Mouse (Mus musculus): Measurements from ENCODE around the gene Apaf1. TPM values are rescaled to one million over a fixed set of nuclear protein-coding genes. Genes with fewer than 3 reads are reported as not detected.

The Apaf1 gene
- polyA plus RNA-seq, 1 experiment from 2014 or later, result 34.8 TPM

DNA sequence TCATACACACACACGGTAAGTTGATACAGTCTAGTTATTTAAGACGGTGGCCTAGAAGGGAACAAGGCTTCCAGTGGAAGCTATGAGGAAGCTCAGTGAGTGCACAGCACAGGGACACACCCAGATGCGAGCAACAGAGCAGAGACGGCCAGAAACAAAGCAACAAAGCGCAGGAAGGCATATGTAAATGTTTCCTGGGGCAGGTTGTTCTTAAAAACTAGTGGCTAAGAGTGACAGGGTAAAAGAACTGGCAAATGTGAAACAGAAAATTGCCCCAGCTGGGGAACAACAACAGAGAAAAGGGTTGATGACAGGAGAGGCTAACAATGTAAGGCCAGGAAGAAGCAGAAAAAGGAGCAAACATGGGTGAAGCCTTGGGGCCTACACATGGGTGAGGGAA, 54.6 kb downstream of the Apaf1 start:
- Histone ChIP-seq H3K27ac (no peak overlapping the region), H3K4me3 (replicated peaks) (no peak overlapping the region), H3K27me3 (no peaks in the 10 kb centered on the region), H3K4me1 (replicated peaks) (no peaks in the 10 kb centered on the region), H3K9me3 (no peaks in the 10 kb centered on the region), H3K9ac (replicated peaks) (no peak overlapping the region), H3K4me2 (no peak overlapping the region), H3K36me3 (peaks cover 39% of the 10 kb centered on the region)
- WGBS, result 83% methylated on average over 5 of the region's 5 CpGs
- no peak for ATAC-seq (ENCODE audit: insufficient number of reproducible peaks, insufficient read depth, low FRiP score, low TSS enrichment, low read depth)

DNA sequence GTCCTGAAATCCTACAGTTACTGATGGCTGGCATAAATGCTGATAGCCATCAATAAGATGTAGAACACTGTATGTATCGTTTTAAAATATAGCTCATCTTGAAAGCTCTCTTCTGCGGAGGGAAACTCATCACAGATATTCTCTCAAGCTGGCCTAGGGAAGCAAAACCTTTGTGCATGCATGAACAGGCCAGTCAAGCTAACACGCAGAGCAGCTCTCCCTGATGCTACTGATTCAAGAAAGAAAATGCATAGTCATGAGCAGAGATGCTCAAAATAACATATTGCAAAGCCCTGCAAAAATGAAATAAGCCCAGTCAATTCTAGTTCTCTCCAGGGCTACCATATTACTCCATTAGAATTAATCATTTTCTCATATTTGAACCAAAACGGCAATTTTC, 55.1 kb downstream of the Apaf1 start:
- no peaks in the 10 kb centered on the region for H3K4me1 ChIP-seq (replicated peaks)
- H3K27ac ChIP-seq, result no peak overlapping the region
- no peak overlapping the region for H3K4me3 ChIP-seq (replicated peaks)
- H3K9me3 ChIP-seq, result no peaks in the 10 kb centered on the region
- no peaks in the 10 kb centered on the region for H3K27me3 ChIP-seq
- peaks cover 40% of the 10 kb centered on the region for H3K36me3 ChIP-seq
- no peak overlapping the region for H3K4me2 ChIP-seq
- H3K9ac ChIP-seq (replicated peaks), result no peak overlapping the region
- ATAC-seq (ENCODE audit: insufficient number of reproducible peaks, insufficient read depth, low FRiP score, low TSS enrichment, low read depth), result no peak
- WGBS, result 97% methylated on average over 4 of the region's 4 CpGs

DNA sequence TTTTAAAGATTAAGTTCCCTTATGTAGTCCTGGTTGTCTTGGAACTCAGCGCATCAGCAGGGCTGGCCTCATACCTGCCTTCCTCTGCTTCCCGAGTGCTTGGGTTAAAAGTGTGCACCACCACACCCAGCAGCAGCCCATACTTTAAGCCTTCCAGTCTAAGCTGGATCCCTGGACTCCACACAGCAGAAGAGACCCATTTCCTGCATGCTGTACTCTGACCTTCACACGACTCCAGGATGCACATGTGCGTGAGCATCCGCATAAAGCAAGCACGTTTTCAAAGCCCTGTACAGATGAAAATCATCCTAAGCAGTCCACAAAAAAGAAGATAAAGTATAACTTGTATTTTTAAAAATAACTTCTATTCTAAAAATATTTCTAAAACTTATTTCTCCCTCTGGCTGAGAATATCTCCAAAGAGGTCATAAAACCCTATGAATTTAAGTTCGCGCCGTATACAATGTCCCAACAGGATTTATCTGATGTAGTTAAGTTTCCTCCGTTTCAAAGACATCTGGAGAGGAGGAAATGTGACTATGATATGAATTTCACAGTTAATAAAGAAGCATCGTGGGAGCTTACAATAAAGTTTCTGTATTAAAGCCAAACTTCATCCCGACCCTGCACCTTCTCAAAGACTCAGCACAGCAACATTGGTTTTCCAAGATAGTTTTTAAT, 76.6 kb downstream of the Apaf1 start:
- no peak overlapping the region for H3K4me3 ChIP-seq (replicated peaks)
- no peak; the same call in 1 of the 2 replicates for ATAC-seq (ENCODE audit: insufficient number of reproducible peaks, insufficient read depth, low FRiP score, low TSS enrichment, low read depth)
- H3K9ac ChIP-seq (replicated peaks), result no peak overlapping the region
- no peaks in the 10 kb centered on the region for H3K27me3 ChIP-seq
- H3K36me3 ChIP-seq, result peaks cover 50% of the 10 kb centered on the region
- H3K4me2 ChIP-seq, result no peak overlapping the region
- WGBS, result 73% methylated on average over 12 of the region's 12 CpGs
- H3K4me1 ChIP-seq (replicated peaks), result no peaks in the 10 kb centered on the region
- no peak overlapping the region for H3K27ac ChIP-seq
- H3K9me3 ChIP-seq, result no peaks in the 10 kb centered on the region

DNA sequence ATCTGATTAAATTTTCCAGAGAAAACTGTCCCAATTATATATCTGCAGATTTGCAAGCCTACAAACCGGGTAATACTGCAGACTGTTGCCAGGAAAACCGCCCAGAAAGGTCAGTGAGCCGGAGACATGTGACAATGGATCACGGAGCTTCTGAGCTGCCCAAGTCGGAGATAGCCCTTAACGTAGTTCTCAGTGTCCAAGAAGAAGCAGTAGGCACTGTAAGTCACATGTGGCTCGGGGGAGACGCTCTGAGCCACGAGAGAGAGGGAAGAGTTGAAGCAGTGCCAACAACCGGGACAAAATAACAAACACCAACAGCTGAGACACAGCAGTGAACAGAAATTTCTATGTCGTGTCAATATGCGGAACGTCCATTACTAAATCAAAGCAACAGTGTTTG, 81.1 kb downstream of the Apaf1 start:
- 90% methylated on average over 13 of the region's 13 CpGs for WGBS
- H3K27me3 ChIP-seq, result no peaks in the 10 kb centered on the region
- H3K4me1 ChIP-seq (replicated peaks), result no peaks in the 10 kb centered on the region
- no peaks in the 10 kb centered on the region for H3K9me3 ChIP-seq
- ATAC-seq (ENCODE audit: insufficient number of reproducible peaks, insufficient read depth, low FRiP score, low TSS enrichment, low read depth), result no peak
- no peak overlapping the region for H3K4me3 ChIP-seq (replicated peaks)
- no peak overlapping the region for H3K9ac ChIP-seq (replicated peaks)
- H3K36me3 ChIP-seq, result peaks cover 42% of the 10 kb centered on the region
- H3K27ac ChIP-seq, result no peak overlapping the region
- no peak overlapping the region for H3K4me2 ChIP-seq

DNA sequence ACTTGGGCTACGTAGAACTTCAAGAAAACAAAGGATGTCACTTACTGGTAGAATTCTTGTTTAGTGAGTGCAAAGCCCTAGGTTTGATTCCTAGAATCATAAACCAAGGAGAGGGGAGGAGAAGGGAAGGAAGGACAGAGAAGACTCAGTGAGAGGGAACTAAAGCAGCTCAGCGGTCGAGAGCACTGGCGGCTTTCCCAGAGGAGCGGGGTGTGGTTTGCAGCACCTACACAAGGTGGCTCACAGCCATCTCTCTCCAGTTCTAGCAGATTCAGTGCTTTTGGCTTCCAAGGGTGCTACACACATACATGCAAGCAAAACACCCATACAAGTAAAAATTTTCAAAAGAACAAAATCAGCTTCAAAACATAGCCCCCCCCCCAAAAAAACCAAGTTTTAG, 82.7 kb downstream of the Apaf1 start:
- ATAC-seq (ENCODE audit: insufficient number of reproducible peaks, insufficient read depth, low FRiP score, low TSS enrichment, low read depth), result no peak
- Histone ChIP-seq H3K9me3 (no peaks in the 10 kb centered on the region), H3K27ac (no peak overlapping the region), H3K4me3 (replicated peaks) (no peak overlapping the region), H3K27me3 (no peaks in the 10 kb centered on the region), H3K4me2 (no peak overlapping the region), H3K36me3 (peaks cover 53% of the 10 kb centered on the region), H3K4me1 (replicated peaks) (no peaks in the 10 kb centered on the region), H3K9ac (replicated peaks) (no peak overlapping the region)
- WGBS, result 87% methylated on average over 5 of the region's 5 CpGs

DNA sequence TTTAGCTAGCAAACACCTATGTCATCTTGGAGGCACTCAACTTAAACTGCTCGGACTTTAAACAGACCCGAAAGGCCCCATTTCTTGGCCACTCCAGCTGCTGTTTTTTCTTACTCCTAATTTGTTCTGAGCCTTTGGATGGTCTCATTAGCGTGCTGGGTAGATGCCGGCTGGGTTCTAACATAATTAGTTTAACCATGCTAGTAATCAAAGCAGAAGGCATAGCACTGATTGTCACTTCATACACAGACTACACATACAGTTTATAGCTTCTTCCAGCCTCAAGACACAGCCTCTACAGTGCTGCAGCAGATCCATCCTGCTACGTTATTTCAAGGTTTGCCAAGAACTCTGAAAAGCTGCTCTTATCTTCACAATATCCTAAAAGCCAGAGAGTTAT, 88.7 kb downstream of the Apaf1 start:
- Histone ChIP-seq H3K36me3 (peaks cover 59% of the 10 kb centered on the region), H3K4me2 (no peak overlapping the region), H3K9me3 (no peaks in the 10 kb centered on the region), H3K27ac (no peak overlapping the region), H3K4me1 (replicated peaks) (no peaks in the 10 kb centered on the region), H3K4me3 (replicated peaks) (no peak overlapping the region), H3K9ac (replicated peaks) (no peak overlapping the region), H3K27me3 (no peaks in the 10 kb centered on the region)
- no peak for ATAC-seq (ENCODE audit: insufficient number of reproducible peaks, insufficient read depth, low FRiP score, low TSS enrichment, low read depth)
- 72% methylated on average over 5 of the region's 5 CpGs for WGBS

DNA sequence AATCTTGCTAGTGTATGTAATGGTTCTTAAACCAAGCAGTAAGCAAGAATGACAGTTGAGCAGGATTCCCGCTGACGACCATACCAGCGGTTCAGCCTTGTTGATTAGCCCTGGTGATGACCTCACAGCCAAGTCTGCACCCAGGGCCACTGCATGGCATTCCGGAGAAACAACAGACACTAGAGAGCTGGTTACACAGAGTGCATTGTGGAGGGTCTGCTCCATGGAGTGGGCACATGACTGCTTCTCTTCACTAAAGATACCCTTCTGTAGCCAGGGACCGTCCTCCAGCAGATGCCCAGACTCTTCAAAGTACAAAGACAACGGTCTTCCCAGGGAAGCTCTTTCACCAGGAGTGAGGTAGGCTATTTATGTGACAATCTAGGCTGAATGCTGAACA, 90.3 kb downstream of the Apaf1 start:
- no peak overlapping the region for H3K4me3 ChIP-seq (replicated peaks)
- no peak overlapping the region for H3K27ac ChIP-seq
- WGBS, result 93% methylated on average over 6 of the region's 6 CpGs
- peaks cover 51% of the 10 kb centered on the region for H3K36me3 ChIP-seq
- ATAC-seq (ENCODE audit: insufficient number of reproducible peaks, insufficient read depth, low FRiP score, low TSS enrichment, low read depth), result no peak
- no peaks in the 10 kb centered on the region for H3K4me1 ChIP-seq (replicated peaks)
- H3K9me3 ChIP-seq, result no peaks in the 10 kb centered on the region
- no peaks in the 10 kb centered on the region for H3K27me3 ChIP-seq
- no peak overlapping the region for H3K4me2 ChIP-seq
- no peak overlapping the region for H3K9ac ChIP-seq (replicated peaks)

DNA sequence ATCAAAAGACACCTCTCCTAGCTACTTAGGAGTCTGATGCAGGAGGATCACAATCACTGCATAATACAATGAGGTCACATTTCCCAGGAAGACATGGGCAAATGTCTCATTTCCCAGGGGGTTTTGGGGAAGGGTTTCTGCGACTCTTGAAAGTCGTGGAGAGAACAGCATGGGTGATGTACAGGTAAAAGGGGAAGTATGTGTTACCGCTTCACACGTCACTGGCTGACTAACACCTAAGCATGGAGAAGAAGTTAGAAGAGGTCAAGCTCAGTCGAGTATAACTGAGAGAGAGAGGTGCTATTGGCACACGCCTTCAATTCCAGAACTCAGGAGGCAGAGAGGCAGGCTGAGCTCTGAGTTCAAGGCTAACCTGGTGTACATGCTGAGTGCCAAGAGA, 92.2 kb downstream of the Apaf1 start:
- 91% methylated on average over 6 of the region's 6 CpGs for WGBS

DNA sequence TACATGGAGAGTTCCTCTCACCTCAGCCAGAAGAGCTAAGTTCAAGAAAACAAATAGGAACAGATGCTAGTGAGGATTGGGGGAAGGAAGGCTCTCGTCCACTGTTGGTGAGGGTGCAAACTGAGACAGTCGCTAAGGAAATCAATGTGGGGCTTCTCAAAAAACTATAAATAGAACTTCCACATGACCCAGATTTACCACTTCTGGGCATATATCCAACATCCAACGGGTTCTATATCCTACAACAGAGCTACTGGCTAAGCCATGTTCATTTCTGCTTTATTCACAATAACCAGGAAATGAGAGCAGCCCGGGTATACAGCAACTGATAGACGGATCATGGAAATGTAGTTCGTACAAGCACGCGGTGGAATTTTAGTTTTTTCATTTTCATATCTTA, 99.5 kb downstream of the Apaf1 start:
- Histone ChIP-seq H3K9ac (replicated peaks) (no peak overlapping the region), H3K36me3 (peaks cover 4% of the 10 kb centered on the region; the same call in 1 of the 2 replicates), H3K4me2 (no peak overlapping the region), H3K4me1 (replicated peaks) (no peaks in the 10 kb centered on the region), H3K9me3 (no peaks in the 10 kb centered on the region), H3K27me3 (no peaks in the 10 kb centered on the region), H3K4me3 (replicated peaks) (no peak overlapping the region), H3K27ac (no peak overlapping the region)
- ATAC-seq (ENCODE audit: insufficient number of reproducible peaks, insufficient read depth, low FRiP score, low TSS enrichment, low read depth), result no peak
- 87% methylated on average over 8 of the region's 8 CpGs for WGBS

More for the DNA sequence above, 92.2 kb downstream of the Apaf1 start:
- Histone ChIP-seq H3K9me3 (no peaks in the 10 kb centered on the region), H3K4me3 (replicated peaks) (no peak overlapping the region), H3K36me3 (peaks cover 34% of the 10 kb centered on the region), H3K4me2 (no peak overlapping the region), H3K4me1 (replicated peaks) (no peaks in the 10 kb centered on the region), H3K27ac (no peak overlapping the region), H3K27me3 (no peaks in the 10 kb centered on the region), H3K9ac (replicated peaks) (no peak overlapping the region)
- ATAC-seq (ENCODE audit: insufficient number of reproducible peaks, insufficient read depth, low FRiP score, low TSS enrichment, low read depth), result no peak

DNA sequence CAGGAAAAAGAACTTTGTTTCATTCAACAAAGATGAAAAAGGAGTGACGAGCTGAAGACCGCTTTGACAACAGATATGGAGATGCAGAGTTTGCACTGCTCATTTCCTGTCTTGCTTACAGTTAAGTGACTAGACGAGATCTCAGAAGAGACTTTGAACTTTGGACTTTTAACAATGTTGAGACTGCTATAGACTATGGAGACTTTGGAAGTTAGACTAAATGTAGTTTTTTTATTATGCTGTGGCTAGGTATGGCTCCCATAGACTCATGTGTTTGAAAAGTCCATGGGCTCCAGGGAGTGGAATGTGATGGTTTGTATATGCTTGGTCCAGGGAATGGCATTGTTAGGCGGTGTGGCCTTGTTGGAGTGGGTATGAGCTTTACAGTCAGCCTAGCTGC, 100.8 kb downstream of the Apaf1 start:
- H3K27me3 ChIP-seq, result no peaks in the 10 kb centered on the region
- no peak for ATAC-seq (ENCODE audit: insufficient number of reproducible peaks, insufficient read depth, low FRiP score, low TSS enrichment, low read depth)

DNA sequence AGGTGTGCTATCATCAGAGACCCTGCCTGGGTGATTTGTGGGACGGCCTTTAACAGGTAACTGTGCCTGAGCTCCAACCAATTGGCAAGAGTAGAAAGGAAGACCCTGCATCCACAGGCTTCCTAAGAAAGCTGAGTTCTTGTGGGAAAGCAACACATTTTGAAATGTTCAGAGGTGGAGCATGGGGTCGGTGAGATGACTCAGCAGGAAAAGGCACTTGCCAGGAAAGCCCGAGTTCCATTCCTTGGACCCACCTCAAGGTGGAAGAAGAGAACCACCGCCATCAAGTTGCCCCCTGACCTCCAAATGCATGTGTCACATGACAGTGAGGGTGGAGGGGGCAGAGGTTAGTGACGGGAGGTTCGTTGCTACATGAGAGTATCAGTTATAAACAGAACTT, 108.1 kb downstream of the Apaf1 start:
- Histone ChIP-seq H3K4me2 (no peak overlapping the region), H3K9ac (replicated peaks) (no peak overlapping the region), H3K36me3 (no peaks in the 10 kb centered on the region), H3K27ac (no peak overlapping the region), H3K27me3 (peaks cover 14% of the 10 kb centered on the region), H3K4me3 (replicated peaks) (no peak overlapping the region), H3K4me1 (replicated peaks) (peaks cover 6% of the 10 kb centered on the region), H3K9me3 (no peaks in the 10 kb centered on the region)
- no peak for ATAC-seq (ENCODE audit: insufficient number of reproducible peaks, insufficient read depth, low FRiP score, low TSS enrichment, low read depth)
- WGBS, result 81% methylated on average over 6 of the region's 6 CpGs

More for the DNA sequence above, 100.8 kb downstream of the Apaf1 start:
- no peak overlapping the region for H3K9ac ChIP-seq (replicated peaks)
- peaks cover 4% of the 10 kb centered on the region; the same call in 1 of the 2 replicates for H3K36me3 ChIP-seq
- H3K4me1 ChIP-seq (replicated peaks), result no peaks in the 10 kb centered on the region
- no peak overlapping the region for H3K4me2 ChIP-seq
- H3K9me3 ChIP-seq, result no peaks in the 10 kb centered on the region
- 89% methylated on average over 4 of the region's 4 CpGs for WGBS
- H3K4me3 ChIP-seq (replicated peaks), result no peak overlapping the region
- H3K27ac ChIP-seq, result no peak overlapping the region

DNA sequence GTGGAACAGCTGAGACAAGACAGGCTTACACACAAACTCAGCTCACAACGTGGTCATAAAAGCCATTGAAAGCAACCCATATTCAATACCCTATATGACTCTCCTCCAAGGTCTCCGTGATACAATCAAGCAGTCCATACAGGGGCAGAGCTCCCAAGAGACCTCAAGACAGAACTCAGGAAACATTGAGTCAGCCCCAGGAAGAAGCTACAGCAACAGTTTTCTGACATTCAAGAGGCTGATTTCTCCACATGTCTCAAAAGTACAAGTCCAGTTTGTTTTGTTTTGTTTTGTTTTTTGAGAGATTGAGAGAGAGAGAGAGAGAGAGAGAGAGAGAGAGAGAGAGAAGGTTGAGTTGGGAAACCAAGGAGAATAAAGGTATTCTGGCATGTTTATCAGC, 108.5 kb downstream of the Apaf1 start:
- peaks cover 10% of the 10 kb centered on the region for H3K4me1 ChIP-seq (replicated peaks)
- H3K27ac ChIP-seq, result no peak overlapping the region
- no peak overlapping the region for H3K9ac ChIP-seq (replicated peaks)
- no peak overlapping the region for H3K4me2 ChIP-seq
- no peak for ATAC-seq (ENCODE audit: insufficient number of reproducible peaks, insufficient read depth, low FRiP score, low TSS enrichment, low read depth)
- WGBS, result 84% methylated on average over 2 of the region's 2 CpGs
- H3K9me3 ChIP-seq, result no peaks in the 10 kb centered on the region
- H3K27me3 ChIP-seq, result peaks cover 18% of the 10 kb centered on the region
- H3K36me3 ChIP-seq, result no peaks in the 10 kb centered on the region
- H3K4me3 ChIP-seq (replicated peaks), result no peak overlapping the region

Data from limb, embryonic 12.5 days (tissue).